Mouse (Mus musculus) intestine, postnatal 0 days (tissue): ENCODE data around the gene Rnd3. TPM values are rescaled to one million over a fixed set of nuclear protein-coding genes. Genes with fewer than 3 reads are reported as not detected.

ENCODE experiments used
- ATAC-seq: fragments of 200-750 bp; cut with Nextera tagmentation; 2 replicates; pipeline ENCODE4 v1.8.0; 2017; ENCODE audit warnings: mild to moderate bottlenecking, moderate TSS enrichment, moderate library complexity
- H3K27ac ChIP-seq: fragments of 300-500 bp; sonication (generic); 2 replicates; pipeline ENCODE4 v1.5.1; 2014; ENCODE audit warnings: mild to moderate bottlenecking, low read depth, low read length, moderate library complexity
- H3K27me3 ChIP-seq: fragments of 300-500 bp; sonication (generic); replicated peaks from 2 replicates; pipeline ENCODE4 v1.6.1; 2014; ENCODE audit warnings: low read length, mixed read lengths; ENCODE audit not compliant: control insufficient read depth, insufficient read depth
- H3K36me3 ChIP-seq: fragments of 300-500 bp; sonication (generic); 2 replicates; pipeline ENCODE4 v1.6.1; 2014; ENCODE audit warnings: mild to moderate bottlenecking, moderate library complexity; ENCODE audit not compliant: control insufficient read depth, insufficient read depth
- H3K4me1 ChIP-seq: fragments of 300-500 bp; sonication (generic); replicated peaks from 2 replicates; pipeline ENCODE4 v1.6.1; 2014; ENCODE audit warnings: antibody characterized with exemption, low read length, mixed read lengths; ENCODE audit not compliant: control insufficient read depth, insufficient read depth
- H3K4me2 ChIP-seq: fragments of 300-500 bp; sonication (generic); replicated peaks from 2 replicates; pipeline ENCODE4 v1.6.1; 2014; ENCODE audit warnings: low read depth, mild to moderate bottlenecking, moderate library complexity
- H3K4me3 ChIP-seq: fragments of 300-500 bp; sonication (generic); 2 replicates; pipeline ENCODE4 v1.5.1; 2014; ENCODE audit warnings: low read depth, low read length
- H3K9ac ChIP-seq: fragments of 300-500 bp; sonication (generic); 2 replicates; pipeline ENCODE4 v1.6.1; 2014; ENCODE audit warnings: mild to moderate bottlenecking, low read depth, low read length
- H3K9me3 ChIP-seq: fragments of 300-500 bp; sonication (generic); 2 replicates; pipeline ENCODE4 v1.6.1; 2016; ENCODE audit warnings: mixed run types; ENCODE audit not compliant: control insufficient read depth
- CTCF ChIP-seq: sonication (generic); IDR thresholded peaks from 2 replicates; pipeline ENCODE4 v1.5.1; 2016; ENCODE audit warnings: low read depth, mild to moderate bottlenecking, control low read depth, antibody characterized with exemption, moderate library complexity
- WGBS: fragments of 180-500 bp; shearing (Covaris S2); extraction: QIAGEN DNeasy Blood & Tissue Kit; methylation state at CpG from one replicate; pipeline ENCODE4 v1.1.7; 2014; 5-methylcytosine and 5-hydroxymethylcytosine counted together
- polyA plus RNA-seq: library from polyadenylated mRNA; unstranded; fragments of >200 nt; fragmentation: Nextera tagmentation; extraction: Ambion mirVana; gene quantifications from 2 replicates; pipeline ENCODE4 v1.2.1, GENCODE M21; 2015

Rnd3 gene
- polyA plus RNA-seq, 1 experiment from 2014 or later: 16.5 TPM

GRCm38 (mm10) chr2:51139218-51139911 is 9.5 kb downstream of the Rnd3 start:
- peak; percentile 55 for ATAC-seq
- H3K4me3 ChIP-seq: no peak overlapping the region
- no peak overlapping the region for H3K9ac ChIP-seq
- 0 out of 2 replicates have a peak, but pooled peaks have one; percentile 1 for TF ChIP-seq CTCF
- peak overlapping the region; percentile 55 for H3K4me2 ChIP-seq
- H3K27ac ChIP-seq: peak overlapping the region; percentile 80
- peaks cover 44% of the 10 kb centered on the region for H3K4me1 ChIP-seq
- peaks cover 14% of the 10 kb centered on the region for H3K36me3 ChIP-seq
- no peaks in the 10 kb centered on the region for H3K9me3 ChIP-seq
- 29% methylated on average over 5 of the region's 5 CpGs for WGBS
- H3K27me3 ChIP-seq: no peaks in the 10 kb centered on the region

DNA sequence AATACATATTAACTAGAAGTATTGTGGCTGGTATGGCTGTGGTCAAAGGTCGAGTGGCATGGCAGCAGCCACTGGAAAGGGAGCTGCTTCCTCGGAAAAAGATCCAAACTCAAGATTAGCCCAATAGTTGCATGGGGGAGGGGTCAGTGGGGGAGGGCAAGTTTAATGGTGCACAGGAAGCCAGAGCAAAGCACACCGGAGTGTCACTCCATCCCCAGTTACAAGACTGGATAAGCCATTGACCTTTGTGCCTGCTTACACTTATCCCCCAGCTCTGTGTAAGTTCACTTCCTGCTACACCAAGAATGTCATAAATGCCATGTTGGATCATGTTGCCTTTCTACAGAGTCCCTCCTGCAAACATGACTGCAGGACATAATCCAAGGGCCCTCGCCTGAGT is 11.2 kb downstream of the Rnd3 start:
- Histone ChIP-seq H3K9ac (no peak overlapping the region), H3K4me3 (no peak overlapping the region), H3K4me1 (peaks cover 34% of the 10 kb centered on the region), H3K27ac (peak overlapping the region; percentile 55; the same call in 1 of the 2 replicates), H3K27me3 (no peaks in the 10 kb centered on the region), H3K4me2 (peak overlapping the region; percentile 24; the same call in 1 of the 2 replicates), H3K36me3 (peaks cover 28% of the 10 kb centered on the region), H3K9me3 (no peaks in the 10 kb centered on the region)
- peak; percentile 94 for ATAC-seq
- TF ChIP-seq CTCF: no peak
- whole genome bisulfite sequencing: 26% methylated on average over 4 of the region's 4 CpGs

GRCm38 (mm10) chr2:51132181-51132580 is 16.7 kb downstream of the Rnd3 start:
- 96% methylated on average over 20 of the region's 20 CpGs for WGBS
- H3K36me3 ChIP-seq: peaks cover 54% of the 10 kb centered on the region
- no peaks in the 10 kb centered on the region for H3K9me3 ChIP-seq
- H3K4me3 ChIP-seq: no peak overlapping the region
- no peak overlapping the region for H3K9ac ChIP-seq
- peaks cover 5% of the 10 kb centered on the region; the same call in 1 of the 2 replicates for H3K4me1 ChIP-seq
- no peak for TF ChIP-seq CTCF
- H3K27me3 ChIP-seq: no peaks in the 10 kb centered on the region
- H3K27ac ChIP-seq: peak overlapping the region; percentile 5; the same call in 1 of the 2 replicates
- ATAC-seq: no peak
- no peak overlapping the region for H3K4me2 ChIP-seq

GRCm38 (mm10) chr2:51128090-51128489 is 20.8 kb downstream of the Rnd3 start:
- WGBS: 41% methylated on average over 4 of the region's 4 CpGs
- H3K4me2 ChIP-seq: no peak overlapping the region
- 0 out of 2 replicates have a peak, but pooled peaks cover 7% of the 10 kb centered on the region for H3K4me1 ChIP-seq
- no peaks in the 10 kb centered on the region for H3K27me3 ChIP-seq
- H3K4me3 ChIP-seq: no peak overlapping the region
- ATAC-seq: peak; percentile 80
- no peak for TF ChIP-seq CTCF
- H3K27ac ChIP-seq: no peak overlapping the region
- no peak overlapping the region for H3K9ac ChIP-seq
- no peaks in the 10 kb centered on the region for H3K9me3 ChIP-seq
- H3K36me3 ChIP-seq: peaks cover 30% of the 10 kb centered on the region

GRCm38 (mm10) chr2:51110271-51110670 is 38.6 kb downstream of the Rnd3 start:
- Histone ChIP-seq H3K27me3 (no peaks in the 10 kb centered on the region), H3K9ac (no peak overlapping the region), H3K36me3 (no peaks in the 10 kb centered on the region), H3K4me2 (no peak overlapping the region), H3K4me1 (no peaks in the 10 kb centered on the region), H3K4me3 (no peak overlapping the region), H3K27ac (no peak overlapping the region), H3K9me3 (no peaks in the 10 kb centered on the region)
- ATAC-seq: no peak
- no peak for TF ChIP-seq CTCF
- WGBS: 45% methylated on average over 2 of the region's 2 CpGs

DNA sequence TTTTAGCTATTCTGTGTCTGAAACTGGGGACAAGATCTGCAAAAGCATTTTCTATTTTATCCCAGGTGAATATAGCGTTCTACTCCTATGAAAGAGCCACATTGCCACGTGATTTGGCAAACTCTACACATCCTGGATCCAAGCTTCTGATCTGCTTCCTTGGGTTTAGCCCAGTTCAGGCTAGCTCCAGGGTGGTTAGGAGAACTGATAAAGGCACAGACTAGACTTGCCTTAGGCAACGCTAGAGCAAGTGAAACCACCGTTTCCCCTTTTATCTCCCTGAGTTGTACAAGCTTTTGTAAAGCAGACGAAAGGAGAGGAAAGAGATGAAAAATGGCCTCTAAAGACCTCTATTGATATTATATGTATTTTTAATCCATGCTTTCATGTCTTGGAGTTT is 40.3 kb downstream of the Rnd3 start:
- Histone ChIP-seq H3K27me3 (no peaks in the 10 kb centered on the region), H3K4me2 (no peak overlapping the region), H3K9ac (no peak overlapping the region), H3K4me1 (no peaks in the 10 kb centered on the region), H3K27ac (no peak overlapping the region), H3K9me3 (no peaks in the 10 kb centered on the region), H3K36me3 (no peaks in the 10 kb centered on the region), H3K4me3 (no peak overlapping the region)
- WGBS: 69% methylated on average over 5 of the region's 5 CpGs
- no peak for TF ChIP-seq CTCF
- ATAC-seq: no peak
